Mouse (Mus musculus) urinary bladder, postnatal 4 days (tissue): ENCODE measurements around the gene C2cd4c.

Experiments
- DNase-seq, 2 experiments: peaks; one replicate each; pipeline ENCODE4 v3.0.0; 2021 to 2022; ENCODE audit warnings: low spot score in 2 of 2

C2cd4c gene

DNA sequence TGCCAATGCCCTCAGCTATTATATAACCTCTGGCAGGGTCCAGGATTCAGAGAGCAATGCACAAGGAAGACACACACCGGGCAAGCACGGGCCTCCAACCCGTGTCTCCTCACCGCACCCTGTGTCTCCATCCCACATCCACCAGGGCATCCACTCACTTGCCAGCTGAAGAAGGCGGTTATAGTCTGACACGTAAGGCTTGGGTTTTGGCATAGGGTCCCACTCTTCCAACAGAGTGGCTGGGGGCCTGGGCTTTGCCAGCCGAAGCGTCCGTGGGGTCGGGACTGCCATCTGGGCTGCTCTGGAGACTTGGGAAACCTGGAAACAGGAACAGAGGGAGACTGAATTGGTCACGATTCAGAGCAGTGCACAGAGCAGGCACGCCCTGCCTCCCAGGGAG, 34.0 kb downstream of the C2cd4c start:
- DNase-seq, result no peak

DNA sequence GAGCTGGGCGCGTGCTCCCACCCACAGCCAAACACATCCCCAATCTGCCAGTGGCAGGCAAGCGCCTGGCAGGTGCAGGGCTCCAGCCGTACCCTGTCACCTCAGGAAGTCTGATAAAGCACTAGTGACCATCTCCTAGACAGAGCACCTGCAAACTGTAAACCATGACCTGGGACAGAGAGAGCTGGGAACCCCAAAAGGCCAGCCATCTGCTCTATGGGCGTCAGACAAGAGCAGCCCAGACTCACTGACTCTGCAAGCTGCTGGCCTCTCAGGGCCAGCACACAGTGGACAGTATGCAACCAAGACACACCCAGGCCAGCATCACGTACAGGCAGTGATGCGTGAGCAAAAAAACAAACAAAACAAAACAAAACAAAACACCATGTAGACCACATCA, 34.9 kb downstream of the C2cd4c start:
- DNase-seq, result no peak

DNA sequence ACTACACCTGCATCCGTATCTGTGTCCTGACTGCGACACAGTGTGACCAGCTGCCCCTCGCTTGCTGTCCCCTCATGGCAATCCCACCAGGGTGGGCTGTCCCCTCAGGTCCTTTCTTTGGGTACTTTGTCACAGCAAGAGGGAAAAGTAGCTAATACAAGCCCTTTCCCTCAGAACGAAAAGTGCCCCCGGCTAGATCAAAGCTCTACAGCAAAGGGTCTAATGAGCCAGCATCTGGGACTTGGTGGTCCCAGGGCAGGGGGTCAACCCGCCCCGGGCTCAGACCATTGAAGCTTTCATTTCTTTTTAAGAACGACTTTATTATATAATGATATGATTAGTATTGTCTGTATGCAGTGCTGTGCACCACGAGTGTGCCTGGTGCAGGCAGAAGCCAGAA, 35.5 kb downstream of the C2cd4c start:
- no peak for DNase-seq

DNA sequence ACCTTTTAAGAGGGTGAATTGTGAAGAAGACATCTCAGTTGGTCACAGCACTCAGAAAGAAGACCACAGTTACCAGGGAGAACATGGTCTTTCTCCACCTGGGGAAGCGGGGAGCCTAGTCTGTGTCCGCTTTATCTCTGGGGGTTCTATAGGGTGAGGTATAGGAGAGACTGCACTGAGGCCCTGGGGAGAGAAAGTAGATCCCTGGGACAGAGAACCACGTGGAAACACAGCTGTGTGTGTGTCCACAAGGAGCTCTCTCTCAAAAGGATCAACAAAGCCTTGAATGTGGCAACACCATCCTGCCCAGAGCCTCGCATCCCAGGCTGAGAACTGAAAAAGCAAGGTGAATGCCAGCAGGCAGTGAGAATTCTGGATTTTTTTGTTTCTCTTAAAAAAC, 36.4 kb downstream of the C2cd4c start:
- no peak for DNase-seq

DNA sequence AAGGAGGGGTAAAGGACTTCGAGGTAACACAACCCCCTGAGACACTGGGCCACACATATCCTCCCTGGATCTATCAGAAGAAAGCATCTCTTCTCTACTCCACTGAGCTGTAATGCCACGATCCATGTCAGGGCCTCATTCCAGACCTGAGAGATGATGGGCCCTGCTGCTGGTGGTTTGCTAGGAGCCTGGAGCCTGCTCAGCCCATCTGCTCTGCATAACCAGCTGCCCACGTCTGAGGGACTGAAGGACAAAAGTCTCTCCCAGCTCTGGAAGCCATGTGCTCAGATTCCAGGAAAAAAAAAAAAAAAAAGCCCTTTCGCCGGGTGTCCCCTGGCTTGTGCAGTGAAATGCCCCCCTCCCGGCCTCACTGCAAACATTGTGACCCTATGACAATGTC, 38.1 kb downstream of the C2cd4c start:
- no peak for DNase-seq

DNA sequence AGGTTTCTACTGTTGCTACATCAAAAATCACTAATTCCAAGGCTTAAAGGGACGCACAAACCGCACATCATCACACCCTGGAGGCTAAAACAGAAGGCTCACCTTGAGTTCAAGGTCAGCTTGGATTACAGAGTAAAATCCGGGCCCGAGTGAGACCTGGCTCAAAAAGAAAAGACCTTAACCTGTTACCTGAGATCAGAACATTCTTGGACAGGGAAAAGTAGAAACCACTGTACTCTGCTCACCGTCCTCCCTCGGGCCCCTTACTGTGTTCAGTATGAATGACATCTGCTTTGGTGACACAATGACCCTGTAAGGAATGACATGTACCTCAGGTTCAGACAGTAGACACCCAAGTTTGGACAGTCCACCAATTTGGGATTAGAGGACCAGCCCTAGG, 39.0 kb downstream of the C2cd4c start:
- DNase-seq, result no peak

DNA sequence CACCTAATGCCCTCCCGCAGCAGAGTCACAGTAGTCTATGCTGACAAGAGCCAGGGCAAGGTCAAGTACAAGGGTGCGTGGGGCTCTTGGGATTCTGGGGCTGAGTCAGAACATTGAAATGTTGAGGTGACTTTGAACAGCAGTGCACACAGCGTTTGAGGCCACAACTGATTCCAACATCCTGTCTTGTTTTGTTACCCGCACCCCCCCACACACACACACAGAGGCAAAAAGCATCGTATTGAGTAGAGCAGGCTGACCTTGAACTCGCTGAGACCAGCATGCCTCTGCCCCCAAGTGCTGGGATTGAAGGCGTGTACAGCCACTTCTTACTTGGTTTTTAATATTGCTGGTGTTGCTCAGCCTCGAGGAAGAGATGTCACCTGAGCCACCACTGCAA, 39.5 kb downstream of the C2cd4c start:
- DNase-seq, result no peak

DNA sequence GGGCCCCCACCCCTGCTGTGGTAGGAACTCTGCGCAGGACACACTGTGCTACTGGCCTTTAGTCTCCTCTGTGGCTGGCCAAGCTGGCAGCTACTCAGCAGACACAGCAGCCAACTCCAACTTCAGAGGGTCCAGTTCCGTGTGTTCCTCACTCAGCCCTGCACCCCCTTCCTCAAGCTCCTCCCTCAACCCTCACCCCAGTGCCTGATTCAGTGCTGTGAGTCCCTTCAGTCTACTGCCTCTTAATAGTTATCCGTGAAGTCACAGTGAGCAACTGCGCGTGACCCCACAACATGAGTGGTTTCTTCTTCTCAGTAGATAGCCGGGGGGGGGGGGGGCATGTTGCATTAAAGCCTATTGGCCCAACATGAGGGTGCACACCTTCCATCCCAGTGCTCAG, 40.2 kb downstream of the C2cd4c start:
- DNase-seq, result no peak

DNA sequence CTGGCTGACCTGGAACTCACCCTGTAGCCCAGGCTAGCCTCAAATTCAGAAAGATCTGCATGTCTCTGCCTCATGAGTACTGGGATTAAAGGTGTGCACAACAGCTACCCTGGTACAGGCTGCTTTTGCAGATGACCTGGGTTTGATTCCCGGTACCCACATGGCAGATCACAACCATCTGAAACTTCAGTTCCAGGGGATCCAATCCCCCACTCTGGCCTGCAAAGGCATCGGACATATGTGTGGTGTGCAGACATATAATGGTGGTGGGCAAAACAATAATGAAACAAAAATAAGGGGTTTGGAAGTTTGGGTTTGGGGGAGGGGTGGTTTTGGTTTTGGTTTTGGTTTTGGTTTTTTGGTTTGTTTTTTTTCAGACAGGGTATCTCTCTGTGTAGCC, 42.5 kb downstream of the C2cd4c start:
- DNase-seq, result no peak

DNA sequence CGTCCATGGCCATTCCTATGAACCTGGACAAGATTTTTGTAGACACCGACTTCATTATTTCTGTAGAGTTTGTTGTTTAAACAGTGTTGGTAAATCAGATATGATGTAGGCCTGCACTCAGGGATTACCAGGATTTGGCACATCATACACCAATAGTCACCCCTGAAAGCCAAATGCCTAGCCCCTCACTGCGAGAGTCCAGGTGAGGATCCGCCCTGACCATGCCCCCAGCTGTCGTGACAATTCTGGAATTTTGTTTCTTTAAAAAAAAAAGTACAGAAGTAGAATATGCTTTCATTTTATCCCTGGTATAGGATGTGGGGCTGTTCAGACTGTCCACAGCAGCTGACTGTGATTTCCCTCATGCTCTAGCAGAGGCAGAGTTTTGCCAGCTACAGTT, 43.9 kb downstream of the C2cd4c start:
- no peak for DNase-seq

DNA sequence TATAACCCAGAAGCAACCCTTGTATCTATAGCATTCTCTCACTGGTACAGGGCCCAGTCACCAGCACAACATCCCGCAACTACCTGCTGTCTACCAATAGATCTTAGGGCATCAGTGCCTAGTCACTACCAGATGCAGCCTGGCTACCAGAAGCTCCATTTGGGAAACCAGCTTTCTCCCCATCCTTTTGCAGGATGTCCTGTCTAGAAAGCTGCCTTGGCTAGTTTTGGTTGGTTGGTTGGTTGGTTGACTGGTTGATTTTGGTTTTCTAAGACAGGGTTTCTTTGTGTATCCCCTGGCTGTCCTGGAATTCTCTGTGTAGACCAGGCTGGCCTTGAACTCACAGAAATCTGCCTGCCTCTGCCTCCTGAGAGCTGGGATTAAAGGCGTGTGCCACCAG, 54.1 kb downstream of the C2cd4c start:
- no peak for DNase-seq

DNA sequence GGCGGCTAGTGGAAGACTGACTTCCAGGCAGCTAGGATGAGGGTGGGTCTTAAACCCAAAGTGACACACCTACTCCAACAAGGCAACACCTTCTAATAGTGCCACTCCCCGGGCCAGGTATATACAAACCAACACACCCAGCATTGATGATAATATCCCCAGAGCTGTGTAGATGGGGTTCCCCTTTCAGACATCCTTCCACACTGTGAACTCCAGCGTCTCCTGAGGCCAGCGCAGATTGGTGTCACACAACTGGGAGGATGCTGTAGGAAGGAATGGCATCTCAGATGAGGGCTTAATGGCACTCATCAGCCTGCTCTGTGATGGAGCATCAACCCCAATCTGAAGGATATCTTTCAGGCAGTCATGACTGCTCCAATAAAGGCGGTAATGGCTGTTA, 56.3 kb downstream of the C2cd4c start:
- DNase-seq, result no peak

DNA sequence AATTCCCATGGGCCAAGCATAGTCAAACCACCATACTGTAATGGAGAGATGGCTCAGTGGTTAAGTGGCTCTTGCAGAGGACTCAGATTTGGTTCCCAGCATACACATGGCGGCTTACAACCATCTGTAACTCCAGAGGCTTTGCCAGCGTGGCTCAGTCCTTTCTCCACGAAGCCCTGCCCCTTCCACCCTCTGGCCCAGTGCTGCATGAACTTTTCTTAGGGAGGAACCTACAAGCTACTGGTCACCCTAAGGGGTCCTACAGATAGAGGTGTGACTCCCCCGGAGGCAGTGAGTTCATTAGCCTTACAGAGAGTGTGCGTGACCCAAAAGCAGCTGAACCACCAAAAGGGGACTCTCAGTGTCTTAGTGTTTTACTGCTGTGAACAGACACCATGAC, 56.9 kb downstream of the C2cd4c start:
- no peak for DNase-seq
